Mouse (Mus musculus): ENCODE measurements around the gene Cntnap2.

- TF ChIP-seq SIN3A (IDR thresholded peaks at IDR 0.05; ENCODE audit: low read length) (no peak), MEF2A (IDR thresholded peaks at IDR 0.05; ENCODE audit: borderline replicate concordance, low read depth, low read length) (no peak), CTCF (conservative IDR thresholded peaks at IDR 0.05 in 1 of 2, IDR thresholded peaks at IDR 0.05 in 1 of 2; ENCODE audit: low read depth in 2 of 2, low read length in 2 of 2) (no peak), POLR2A (IDR thresholded peaks at IDR 0.05; ENCODE audit: low read depth, low read length) (no peak), RAD21 (IDR thresholded peaks at IDR 0.05; ENCODE audit: low read depth, low read length) (no peak)
These were observed 1972.2 kb downstream of the Cntnap2 start for GRCm38 (mm10) chr6:47031362-47031761.
